Mouse (Mus musculus) stomach, postnatal 0 days (tissue): ENCODE data around the gene Snx20. TPM values are rescaled to one million over a fixed set of nuclear protein-coding genes. Genes with fewer than 3 reads are reported as not detected.

ENCODE experiments used
- ATAC-seq: fragments of 200-750 bp; cut with Nextera tagmentation; 2 replicates; pipeline ENCODE4 v1.8.0; 2017; ENCODE audit not compliant: low FRiP score, low TSS enrichment
- DNase-seq: peaks from one replicate; pipeline ENCODE4 v3.0.0-alpha.2; 2016; ENCODE audit warnings: low spot score
- H3K27ac ChIP-seq: fragments of 300-500 bp; sonication (generic); replicated peaks from 2 replicates; pipeline ENCODE4 v1.5.1; 2014; ENCODE audit warnings: mild to moderate bottlenecking, control low read depth
- H3K27me3 ChIP-seq: fragments of 300-500 bp; sonication (generic); 2 replicates; pipeline ENCODE4 v1.6.1; 2014; ENCODE audit warnings: low read length; ENCODE audit not compliant: control insufficient read depth, insufficient read depth
- H3K36me3 ChIP-seq: fragments of 300-500 bp; sonication (generic); 2 replicates; pipeline ENCODE4 v1.6.1; 2014; ENCODE audit warnings: low read length, mixed read lengths; ENCODE audit not compliant: control insufficient read depth, insufficient read depth
- H3K4me1 ChIP-seq: fragments of 300-500 bp; sonication (generic); replicated peaks from 2 replicates; pipeline ENCODE4 v1.6.1; 2014; ENCODE audit warnings: antibody characterized with exemption; ENCODE audit not compliant: control insufficient read depth, insufficient read depth
- H3K4me2 ChIP-seq: fragments of 300-500 bp; sonication (generic); replicated peaks from 2 replicates; pipeline ENCODE4 v1.6.1; 2014; ENCODE audit warnings: low read depth, mild to moderate bottlenecking, control low read depth, moderate library complexity
- H3K4me3 ChIP-seq: fragments of 300-500 bp; sonication (generic); 2 replicates; pipeline ENCODE4 v1.5.1; 2014; ENCODE audit warnings: low read depth, low read length, control low read depth
- H3K9ac ChIP-seq: fragments of 300-500 bp; sonication (generic); 2 replicates; pipeline ENCODE4 v1.6.1; 2014; ENCODE audit warnings: mild to moderate bottlenecking, low read length, control low read depth, mixed read lengths
- H3K9me3 ChIP-seq: fragments of 300-500 bp; sonication (generic); 2 replicates; pipeline ENCODE4 v1.6.1; 2016; ENCODE audit warnings: low read length; ENCODE audit not compliant: control insufficient read depth
- CTCF ChIP-seq: IDR thresholded peaks from 2 replicates; pipeline ENCODE4 v1.5.1; 2016; ENCODE audit warnings: antibody characterized with exemption, low read depth, mild to moderate bottlenecking, moderate library complexity
- EP300 ChIP-seq: optimal IDR thresholded peaks from 2 replicates; pipeline ENCODE3; 2016; ENCODE audit warnings: antibody characterized with exemption
- WGBS: fragments of 180-500 bp; shearing (Covaris S2); extraction: QIAGEN DNeasy Blood & Tissue Kit; methylation state at CpG from one replicate; pipeline ENCODE4 v1.1.7; 2014; 5-methylcytosine and 5-hydroxymethylcytosine counted together
- polyA plus RNA-seq: library from polyadenylated mRNA; unstranded; fragments of >200 nt; fragmentation: Nextera tagmentation; extraction: Ambion mirVana; gene quantifications from 2 replicates; pipeline ENCODE4 v1.2.1, GENCODE M21; 2015

The Snx20 gene
- polyA plus RNA-seq, 1 experiment from 2014 or later = 2.1 TPM

DNA sequence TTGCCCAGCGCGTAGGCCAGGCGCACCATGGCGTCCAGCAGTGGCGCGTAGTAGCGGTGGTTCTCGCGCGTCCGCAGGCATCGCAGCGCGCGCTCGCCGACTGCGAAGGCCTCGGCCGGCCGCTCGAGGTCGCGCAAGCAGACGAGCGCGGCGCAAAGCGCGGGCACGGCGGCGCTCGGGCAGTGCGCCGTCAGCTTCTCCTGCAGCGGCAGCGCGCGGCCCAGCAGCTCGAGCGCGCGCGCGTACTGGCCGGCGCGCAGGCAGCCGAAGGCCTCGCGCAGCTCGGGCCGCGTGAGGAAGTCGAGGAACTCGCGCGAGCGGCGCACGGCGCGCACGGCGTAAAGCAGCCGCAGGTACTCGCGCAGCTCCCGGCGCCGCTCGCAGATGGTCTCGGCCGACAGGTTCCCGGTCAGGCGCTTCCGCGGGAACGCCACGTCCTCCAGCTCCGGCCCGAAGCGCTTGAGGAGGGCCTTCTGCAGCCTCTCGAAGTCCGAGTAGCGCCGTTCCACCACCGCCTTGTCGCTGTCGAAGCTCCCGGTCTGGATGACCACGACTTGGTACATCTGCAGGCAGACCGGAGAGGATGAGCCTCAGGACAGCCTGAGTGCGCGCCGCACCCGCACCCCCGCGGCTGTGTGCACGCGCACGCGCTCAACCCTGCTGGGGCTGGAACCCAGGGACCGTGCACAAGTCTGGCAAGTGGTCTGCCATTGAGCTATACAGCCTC is 8.5 kb downstream of the Snx20 start:
- Histone ChIP-seq H3K36me3 (no peaks in the 10 kb centered on the region), H3K9ac (peak overlapping the region; percentile 71), H3K9me3 (no peaks in the 10 kb centered on the region), H3K4me3 (peak overlapping the region; percentile 42), H3K27ac (peak overlapping the region; percentile 61), H3K4me2 (peak overlapping the region; percentile 78), H3K27me3 (no peaks in the 10 kb centered on the region), H3K4me1 (0 out of 2 replicates have a peak, but pooled peaks cover 3% of the 10 kb centered on the region)
- TF ChIP-seq EP300 (no peak), CTCF (peak; percentile 36)
- ATAC-seq (peak; percentile 90), DNase-seq (peak; percentile 82)
- WGBS = under 1% methylated on average over 103 of the region's 105 CpGs

DNA sequence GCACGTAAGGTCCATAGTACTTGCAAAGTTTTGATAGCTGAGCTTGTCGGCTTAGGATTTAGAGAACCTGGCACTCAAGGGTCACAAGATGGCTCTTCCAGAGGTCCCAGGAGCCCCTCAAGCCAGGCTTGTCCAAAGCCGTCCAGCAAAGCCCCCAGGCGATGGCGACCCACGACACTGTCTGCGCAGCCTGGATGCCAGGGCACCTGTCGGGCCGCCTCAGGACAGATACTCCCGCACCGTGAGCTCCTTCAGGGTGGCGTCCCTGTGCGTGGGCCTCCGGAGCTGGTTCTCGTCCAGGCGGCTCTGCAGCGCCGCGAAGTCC is 9.0 kb downstream of the Snx20 start:
- 19% methylated on average over 19 of the region's 19 CpGs for WGBS

DNA sequence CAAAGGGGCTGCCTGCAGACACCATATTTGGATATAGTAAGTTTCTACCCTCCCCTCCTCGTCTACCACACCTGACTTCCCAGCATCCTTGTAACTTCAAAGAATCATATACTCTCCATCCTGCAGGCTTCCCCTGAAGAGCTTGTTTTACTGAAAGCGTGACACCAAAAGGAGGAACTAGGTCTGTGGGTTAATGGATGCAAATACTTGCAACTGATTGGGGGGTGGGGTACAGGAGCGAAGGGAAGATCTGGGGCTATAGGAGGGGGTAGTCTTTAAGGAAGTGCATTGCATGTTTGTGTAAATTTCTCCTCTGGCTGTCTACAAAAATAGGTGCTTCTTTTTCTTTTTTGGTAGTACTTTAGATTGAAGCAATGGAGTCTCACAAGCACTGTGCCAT is 9.5 kb downstream of the Snx20 start:
- Histone ChIP-seq H3K27ac (no peak overlapping the region), H3K36me3 (no peaks in the 10 kb centered on the region), H3K4me1 (0 out of 2 replicates have a peak, but pooled peaks cover 3% of the 10 kb centered on the region), H3K9ac (no peak overlapping the region), H3K9me3 (no peaks in the 10 kb centered on the region), H3K27me3 (no peaks in the 10 kb centered on the region), H3K4me3 (no peak overlapping the region), H3K4me2 (no peak overlapping the region)
- no peak for ATAC-seq
- TF ChIP-seq EP300 (no peak), CTCF (no peak)
- 71% methylated on average over 3 of the region's 3 CpGs for WGBS
- DNase-seq = no peak

More for the DNA sequence above, 9.0 kb downstream of the Snx20 start:
- H3K27ac ChIP-seq = no peak overlapping the region
- ATAC-seq = no peak
- 0 out of 2 replicates have a peak, but pooled peaks cover 3% of the 10 kb centered on the region for H3K4me1 ChIP-seq
- no peaks in the 10 kb centered on the region for H3K9me3 ChIP-seq
- no peaks in the 10 kb centered on the region for H3K36me3 ChIP-seq
- peak overlapping the region; percentile 78 for H3K4me2 ChIP-seq
- no peak for TF ChIP-seq EP300
- TF ChIP-seq CTCF = no peak
- no peaks in the 10 kb centered on the region for H3K27me3 ChIP-seq
- peak overlapping the region; percentile 42 for H3K4me3 ChIP-seq
- DNase-seq = no peak
- peak overlapping the region; percentile 71 for H3K9ac ChIP-seq

DNA sequence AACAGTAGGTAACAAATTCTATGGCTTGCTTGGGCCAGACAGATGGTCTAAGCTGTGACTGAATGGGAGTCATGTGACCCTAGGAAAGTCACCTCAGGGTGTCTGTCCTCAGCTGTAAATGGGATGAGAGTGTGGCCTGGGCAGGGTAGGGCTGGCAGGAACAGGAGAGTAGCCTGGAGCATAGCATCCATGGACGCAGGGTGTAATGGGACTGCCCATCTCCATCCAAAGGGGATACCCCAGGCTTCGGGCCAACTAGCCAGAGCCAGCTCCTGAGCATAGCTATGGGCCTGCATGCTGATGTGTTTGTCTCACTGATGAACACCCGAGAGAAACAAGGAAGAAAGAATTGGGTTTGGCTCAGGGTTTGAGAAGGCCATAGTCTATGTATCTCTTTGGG is 11.7 kb downstream of the Snx20 start:
- no peak overlapping the region for H3K27ac ChIP-seq
- H3K4me1 ChIP-seq = 0 out of 2 replicates have a peak, but pooled peaks cover 3% of the 10 kb centered on the region
- no peaks in the 10 kb centered on the region for H3K36me3 ChIP-seq
- no peaks in the 10 kb centered on the region for H3K9me3 ChIP-seq
- TF ChIP-seq CTCF (no peak), EP300 (no peak)
- ATAC-seq (no peak), DNase-seq (no peak)
- H3K4me2 ChIP-seq = no peak overlapping the region
- no peaks in the 10 kb centered on the region for H3K27me3 ChIP-seq
- no peak overlapping the region for H3K4me3 ChIP-seq
- 89% methylated on average over 3 of the region's 3 CpGs for WGBS
- H3K9ac ChIP-seq = no peak overlapping the region

DNA sequence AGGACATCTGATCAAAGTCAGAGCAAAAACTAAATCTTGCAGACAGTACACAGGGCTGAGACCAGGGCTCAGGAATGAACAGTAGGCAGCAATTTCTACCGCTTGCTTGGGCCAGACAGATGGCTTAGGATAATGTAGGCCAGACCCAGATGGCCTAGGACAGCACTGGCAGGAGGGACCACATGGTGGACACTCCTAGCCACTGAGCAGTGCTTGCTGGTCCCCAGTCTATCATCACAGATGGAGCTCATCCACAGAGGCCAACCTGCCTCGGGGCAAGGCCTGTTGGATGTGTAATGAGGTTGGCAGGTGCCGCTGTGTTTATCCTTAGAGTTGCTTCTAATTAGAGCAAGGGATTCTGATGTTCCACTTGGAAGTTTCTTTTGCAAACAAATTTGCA is 12.6 kb downstream of the Snx20 start:
- H3K27me3 ChIP-seq = no peaks in the 10 kb centered on the region
- H3K4me1 ChIP-seq = 0 out of 2 replicates have a peak, but pooled peaks cover 3% of the 10 kb centered on the region
- H3K4me3 ChIP-seq = no peak overlapping the region
- no peak overlapping the region for H3K27ac ChIP-seq
- ATAC-seq = no peak
- H3K36me3 ChIP-seq = no peaks in the 10 kb centered on the region
- no peak overlapping the region for H3K4me2 ChIP-seq
- no peak for TF ChIP-seq CTCF
- TF ChIP-seq EP300 = no peak
- no peak overlapping the region for H3K9ac ChIP-seq
- no peak for DNase-seq
- no peaks in the 10 kb centered on the region for H3K9me3 ChIP-seq
- 79% methylated on average over 3 of the region's 3 CpGs for WGBS

DNA sequence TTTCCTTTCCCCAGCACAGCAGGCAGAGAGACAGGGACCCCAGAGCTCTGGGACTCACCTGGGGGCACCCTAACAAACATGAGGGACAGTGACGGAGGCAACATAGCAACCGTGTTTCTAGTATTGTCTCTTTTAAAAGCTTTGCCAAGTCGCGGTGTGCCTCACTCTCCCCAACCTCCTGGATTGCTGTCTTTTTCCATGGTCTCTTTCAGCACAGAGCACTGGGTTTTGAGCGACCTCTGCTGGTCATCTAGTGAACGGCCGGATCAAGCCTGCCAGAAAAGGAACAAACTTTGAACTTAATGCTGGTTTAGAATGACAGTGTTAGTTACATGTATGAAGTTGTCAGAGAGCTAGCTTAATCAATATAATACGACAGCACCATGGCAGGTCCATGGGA is 14.5 kb downstream of the Snx20 start:
- Histone ChIP-seq H3K9me3 (no peaks in the 10 kb centered on the region), H3K27ac (no peak overlapping the region), H3K36me3 (no peaks in the 10 kb centered on the region), H3K27me3 (no peaks in the 10 kb centered on the region), H3K9ac (no peak overlapping the region), H3K4me2 (no peak overlapping the region), H3K4me1 (no peaks in the 10 kb centered on the region), H3K4me3 (no peak overlapping the region)
- peak; percentile 41; the same call in 1 of the 2 replicates for ATAC-seq
- TF ChIP-seq CTCF (peak; percentile 99), EP300 (no peak)
- WGBS = under 1% methylated on average over 8 of the region's 8 CpGs
- DNase-seq = peak; percentile 80
